Mouse (Mus musculus): Measurements from ENCODE around the gene 2300003K06Rik.
"Not testable (repeated sequence)": the region's sequence is repeated elsewhere in the genome, so short reads cannot be mapped to it uniquely, and the experiment has no call there.

Gene 2300003K06Rik

DNA sequence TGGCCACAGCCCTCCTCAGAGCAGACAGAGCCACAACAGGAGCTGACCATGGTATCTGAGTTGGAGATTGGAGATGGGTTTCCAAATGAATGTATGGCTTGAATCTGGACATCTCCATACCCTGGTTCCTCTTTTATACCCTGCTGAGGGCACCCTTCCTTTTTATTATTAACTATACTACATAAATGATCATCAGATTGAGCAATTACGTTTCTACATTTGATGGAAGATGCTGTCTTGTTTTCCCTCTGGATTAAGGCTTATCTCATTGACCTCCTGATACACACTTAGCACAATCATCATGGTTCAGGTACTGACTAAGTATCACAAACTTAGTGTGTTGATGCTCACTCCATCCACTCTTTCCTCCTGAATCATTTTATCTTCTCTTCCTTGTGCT is at the start of gene 2300003K06Rik:
TSS of gene 2300003K06Rik (minus strand) at position 101 of the 400 bp plus-strand sequence.
- DNase-seq (ENCODE audit: low read depth) = no peak

DNA sequence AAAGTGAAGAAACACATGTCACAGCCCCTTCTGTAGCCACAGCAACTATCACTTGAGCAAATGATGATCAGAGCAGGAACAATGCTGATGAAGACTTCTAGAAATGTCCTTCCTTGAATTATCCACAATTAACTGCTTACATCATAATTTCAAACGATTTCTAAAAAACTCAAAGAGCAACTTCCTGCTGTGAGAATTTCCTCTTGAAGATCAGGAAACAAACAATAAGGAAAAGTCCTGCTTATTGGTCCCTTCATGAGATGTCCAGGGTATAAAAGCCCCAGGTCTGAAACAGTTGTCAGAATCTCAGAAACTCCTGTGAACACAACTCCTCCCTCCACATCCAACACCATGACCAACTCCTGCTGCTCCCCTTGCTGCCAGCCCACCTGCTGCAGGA is 41.0 kb upstream of the 2300003K06Rik start, which contains the start of gene Gm11567:
TSS of gene Gm11567 (plus strand) at position 301 of the 400 bp plus-strand sequence.
- not testable (repeated sequence) for DNase-seq (ENCODE audit: low read depth)

DNA sequence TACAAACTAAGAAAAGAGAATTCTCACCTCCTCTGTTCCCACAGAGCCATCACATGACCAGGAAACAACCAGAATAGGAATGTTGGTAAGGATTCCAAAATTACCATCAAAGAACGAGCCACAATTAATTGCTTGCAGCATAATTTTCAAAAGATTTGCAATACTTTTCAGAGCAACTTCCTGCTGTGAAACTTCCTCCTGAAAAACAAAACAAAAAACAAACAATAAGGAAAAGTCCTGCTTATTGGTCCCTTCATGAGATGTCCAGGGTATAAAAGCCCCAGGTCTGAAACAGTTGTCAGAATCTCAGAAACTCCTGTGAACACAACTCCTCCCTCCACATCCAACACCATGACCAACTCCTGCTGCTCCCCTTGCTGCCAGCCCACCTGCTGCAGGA is 35.2 kb upstream of the 2300003K06Rik start, which contains the start of gene Krtap9-1:
TSS of gene Krtap9-1 (plus strand) at position 301 of the 400 bp plus-strand sequence.
- not testable (repeated sequence) for DNase-seq (ENCODE audit: low read depth)

DNA sequence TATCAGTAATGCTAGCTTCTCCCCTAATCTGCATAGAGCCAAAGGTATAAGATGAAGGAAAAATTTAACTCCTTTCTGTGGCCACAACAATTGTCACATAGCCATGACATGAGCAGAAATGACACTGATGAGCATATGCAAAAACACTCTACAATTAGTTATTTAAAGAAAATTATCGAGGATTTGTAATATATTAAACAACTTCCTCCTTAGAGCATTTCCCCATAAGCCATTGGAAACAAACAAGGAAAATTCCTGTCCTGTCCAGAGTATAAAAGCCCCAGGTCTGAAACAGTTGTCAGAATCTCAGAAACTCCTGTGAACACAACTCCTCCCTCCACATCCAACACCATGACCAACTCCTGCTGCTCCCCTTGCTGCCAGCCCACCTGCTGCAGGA is 26.3 kb upstream of the 2300003K06Rik start, which contains the start of gene Gm11559:
TSS of gene Gm11559 (plus strand) at position 301 of the 400 bp plus-strand sequence.
- DNase-seq (ENCODE audit: low read depth) = not testable (repeated sequence)

DNA sequence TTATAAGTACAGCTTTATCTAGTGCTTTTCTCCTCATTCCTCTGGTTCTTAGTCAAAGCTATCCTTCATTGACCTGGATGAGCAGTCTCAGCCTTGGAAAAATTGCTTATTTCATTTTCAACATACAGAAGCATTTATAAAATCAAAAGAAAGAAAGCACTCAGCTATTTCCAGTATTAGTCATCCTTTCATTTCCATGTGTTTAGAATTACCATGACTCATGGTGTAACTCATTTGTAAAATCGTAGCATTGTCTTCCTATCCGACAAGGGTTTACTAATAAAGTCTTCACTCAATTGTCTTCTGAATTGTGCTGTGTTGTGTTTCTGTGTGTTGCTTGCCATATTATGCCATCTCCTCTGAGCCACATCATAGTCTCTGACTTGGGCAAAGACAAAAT is 20.9 kb upstream of the 2300003K06Rik start:
- no peak for DNase-seq (ENCODE audit: low read depth)

DNA sequence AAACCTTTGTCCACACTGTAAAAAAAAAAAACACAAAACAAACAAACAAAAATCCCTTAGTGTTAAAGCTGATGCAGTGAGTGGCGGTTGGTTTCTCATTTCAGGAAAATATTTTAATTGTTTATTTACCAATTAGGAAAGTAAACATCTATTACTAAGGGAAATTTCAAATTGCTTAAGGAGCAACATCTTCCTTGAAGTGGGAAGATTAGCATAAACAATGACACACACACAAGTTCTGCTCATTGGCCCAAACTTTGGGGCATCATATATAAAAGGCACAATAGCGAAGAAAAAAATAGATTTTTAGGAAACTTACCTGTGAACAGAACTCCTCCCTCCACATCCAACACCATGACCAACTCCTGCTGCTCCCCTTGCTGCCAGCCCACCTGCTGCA is 19.8 kb upstream of the 2300003K06Rik start, which contains the start of gene Gm11568:
TSS of gene Gm11568 (plus strand) at position 301 of the 400 bp plus-strand sequence.
- no peak for DNase-seq (ENCODE audit: low read depth)

DNA sequence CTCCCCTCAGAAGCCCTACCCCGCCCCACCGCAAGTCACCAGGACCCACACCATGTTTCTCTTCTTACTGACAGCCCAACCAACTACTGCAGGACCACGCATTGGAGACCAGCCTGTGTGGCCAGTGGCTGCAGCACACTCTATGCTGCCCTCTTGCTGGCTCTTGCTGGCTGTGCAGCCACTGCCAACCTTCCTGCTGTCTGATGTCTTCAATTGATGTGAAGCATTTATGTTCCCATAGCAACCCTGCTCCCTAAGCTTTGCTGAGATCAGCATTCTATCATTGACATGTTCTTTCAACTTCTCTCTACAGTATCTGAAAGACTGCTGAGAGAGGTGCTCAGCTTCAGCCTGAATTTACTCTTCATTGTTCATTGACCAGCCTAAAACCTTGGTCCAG is 16.3 kb upstream of the 2300003K06Rik start:
- DNase-seq (ENCODE audit: low read depth) = no peak

DNA sequence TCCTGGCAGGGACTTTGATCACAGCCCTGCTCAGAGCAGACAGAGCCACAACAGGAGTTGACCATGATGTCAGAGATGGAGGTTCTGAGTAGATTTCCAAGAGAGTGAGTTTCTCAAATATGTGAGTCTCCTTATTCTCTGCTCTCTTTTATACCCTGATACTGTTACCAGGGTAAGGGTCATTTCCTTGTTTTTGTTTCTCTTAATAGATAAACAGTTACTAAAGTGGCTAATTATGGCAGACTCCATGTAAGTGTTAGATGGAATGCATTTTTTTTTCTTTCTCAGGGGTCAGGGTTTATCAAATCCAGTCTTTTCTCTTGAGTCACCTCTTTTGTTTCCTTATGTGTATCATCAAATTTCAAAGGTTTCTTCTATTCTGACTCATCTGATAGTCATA is 13.6 kb upstream of the 2300003K06Rik start, which contains the start of gene Krtap4-16:
TSS of gene Krtap4-16 (minus strand) at position 101 of the 400 bp plus-strand sequence.
- DNase-seq (ENCODE audit: low read depth) = no peak

DNA sequence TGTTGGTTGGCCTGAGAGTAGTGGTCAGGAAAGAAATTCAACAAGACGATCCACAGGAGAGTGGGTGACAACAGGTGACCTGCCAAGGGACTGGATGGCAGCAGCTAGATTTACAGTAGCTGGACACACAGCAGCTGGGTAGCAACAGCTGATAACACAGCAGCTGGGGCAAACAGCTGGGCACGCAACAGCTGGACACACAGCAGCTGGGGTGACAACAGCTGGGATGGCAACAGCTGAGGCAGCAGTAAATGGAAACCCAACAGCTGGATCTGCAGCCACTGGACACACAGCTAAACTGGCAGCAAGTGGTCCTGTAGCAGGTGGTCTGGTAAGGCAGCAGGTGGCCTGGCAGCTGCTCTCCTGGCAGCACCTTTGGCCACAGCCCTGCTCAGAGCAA is 8.9 kb upstream of the 2300003K06Rik start:
- no peak for DNase-seq (ENCODE audit: low read depth)

DNA sequence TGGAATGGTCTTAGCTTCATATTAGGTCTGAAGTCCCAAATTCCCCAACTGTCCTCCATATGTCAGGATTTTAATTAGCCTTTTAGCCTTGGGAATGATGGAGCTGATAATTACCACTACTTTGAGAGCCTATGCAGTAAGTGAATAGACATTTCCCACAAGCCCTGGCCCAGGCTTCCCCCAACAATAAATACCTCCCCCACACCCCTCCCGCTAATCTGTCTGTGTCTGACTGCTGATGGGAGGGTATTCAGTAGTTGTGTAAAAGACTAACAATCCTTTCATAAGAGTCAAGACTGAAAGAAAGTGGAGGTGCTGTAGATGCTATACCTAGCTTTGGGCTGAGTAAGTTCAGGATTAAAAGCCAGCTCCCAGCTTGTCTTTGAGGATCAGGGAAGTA is 4.3 kb upstream of the 2300003K06Rik start:
- DNase-seq (ENCODE audit: low read depth) = no peak

DNA sequence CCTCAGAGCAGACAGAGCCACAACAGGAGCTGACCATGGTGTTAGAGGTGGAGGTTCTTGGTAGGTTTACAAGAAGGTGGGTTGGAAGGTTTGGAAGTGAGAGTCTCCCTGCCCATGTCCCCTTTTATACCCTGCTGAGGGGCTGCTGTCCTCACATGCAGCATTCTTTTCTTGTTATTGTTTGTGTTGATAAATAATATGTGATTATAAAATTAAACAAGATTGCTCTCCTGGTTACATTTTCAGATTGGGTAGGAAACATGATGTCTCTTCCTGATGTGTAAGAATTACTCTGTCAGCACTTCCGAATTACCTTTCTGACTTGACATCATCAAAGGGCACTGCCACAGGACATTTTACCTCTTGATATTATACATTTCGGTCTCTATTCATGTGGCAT is 22.3 kb downstream of the 2300003K06Rik start, which contains the start of gene Gm11564:
TSS of gene Gm11564 (minus strand) at position 101 of the 400 bp plus-strand sequence.
- not testable (repeated sequence) for DNase-seq (ENCODE audit: low read depth)

DNA sequence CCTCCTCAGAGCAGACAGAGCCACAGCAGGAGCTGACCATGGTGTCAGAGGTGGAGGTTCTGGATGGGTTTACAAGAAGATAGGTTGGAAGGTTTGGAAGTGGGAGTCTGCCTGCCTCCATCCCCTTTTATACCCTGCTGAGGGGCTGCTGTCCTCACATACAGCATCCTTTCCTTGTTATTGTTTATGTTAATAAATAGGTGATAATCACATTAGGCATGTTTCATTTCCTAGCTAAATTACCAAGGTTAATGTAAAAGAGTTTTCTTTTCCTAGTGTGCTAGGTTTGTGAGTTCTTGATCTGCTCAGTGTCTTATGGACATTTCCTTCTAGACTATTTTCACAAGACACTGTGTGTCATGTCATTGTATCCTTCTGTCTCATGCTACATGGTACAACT is 28.1 kb downstream of the 2300003K06Rik start, which contains the start of gene Krtap4-13:
TSS of gene Krtap4-13 (minus strand) at position 101 of the 400 bp plus-strand sequence.
- DNase-seq (ENCODE audit: low read depth) = not testable (repeated sequence)

DNA sequence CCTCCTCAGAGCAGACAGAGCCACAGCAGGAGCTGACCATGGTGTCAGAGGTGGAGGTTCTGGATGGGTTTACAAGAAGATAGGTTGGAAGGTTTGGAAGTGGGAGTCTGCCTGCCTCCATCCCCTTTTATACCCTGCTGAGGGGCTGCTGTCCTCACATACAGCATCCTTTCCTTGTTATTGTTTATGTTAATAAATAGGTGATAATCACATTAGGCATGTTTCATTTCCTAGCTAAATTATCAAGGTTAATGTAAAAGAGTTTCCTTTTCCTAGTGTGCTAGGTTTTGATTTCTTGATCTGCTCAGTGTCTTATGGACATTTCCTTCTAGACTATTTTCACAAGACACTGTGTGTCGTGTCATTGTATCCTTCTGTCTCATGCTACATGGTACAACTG is 33.5 kb downstream of the 2300003K06Rik start, which contains the start of gene Gm11554:
TSS of gene Gm11554 (minus strand) at position 101 of the 400 bp plus-strand sequence.
- DNase-seq (ENCODE audit: low read depth) = not testable (repeated sequence)

DNA sequence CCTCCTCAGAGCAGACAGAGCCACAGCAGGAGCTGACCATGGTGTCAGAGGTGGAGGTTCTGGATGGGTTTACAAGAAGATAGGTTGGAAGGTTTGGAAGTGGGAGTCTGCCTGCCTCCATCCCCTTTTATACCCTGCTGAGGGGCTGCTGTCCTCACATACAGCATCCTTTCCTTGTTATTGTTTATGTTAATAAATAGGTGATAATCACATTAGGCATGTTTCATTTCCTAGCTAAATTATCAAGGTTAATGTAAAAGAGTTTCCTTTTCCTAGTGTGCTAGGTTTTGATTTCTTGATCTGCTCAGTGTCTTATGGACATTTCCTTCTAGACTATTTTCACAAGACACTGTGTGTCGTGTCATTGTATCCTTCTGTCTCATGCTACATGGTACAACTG is 39.0 kb downstream of the 2300003K06Rik start, which contains the start of gene Gm11569:
TSS of gene Gm11569 (minus strand) at position 101 of the 400 bp plus-strand sequence.
- DNase-seq (ENCODE audit: low read depth) = not testable (repeated sequence)

DNA sequence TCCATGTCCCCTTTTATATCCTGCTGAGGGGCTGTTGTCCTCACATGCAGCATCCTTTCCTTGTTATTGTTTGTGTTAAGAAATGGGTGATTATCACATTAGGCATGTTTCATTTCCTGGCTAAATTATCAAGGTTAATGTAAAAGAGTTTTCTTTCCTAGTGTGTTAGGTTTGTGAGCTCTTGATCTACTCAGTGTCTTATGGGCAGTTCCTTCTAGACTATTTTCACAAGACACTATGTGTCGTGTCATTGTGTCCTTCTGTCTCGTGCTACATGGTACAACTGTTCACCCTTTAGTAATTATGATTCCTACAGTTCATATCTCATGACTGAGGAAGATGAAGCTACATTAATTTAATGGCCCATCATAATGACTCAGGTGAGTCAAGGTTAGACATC is 44.5 kb downstream of the 2300003K06Rik start, which contains the start of gene Gm11596:
TSS of gene Gm11596 (minus strand) at position 101 of the 400 bp plus-strand sequence.
- no peak for DNase-seq (ENCODE audit: low read depth)

Measured in fibroblast of lung, adult 2 months (primary cell).